Mouse (Mus musculus): Measurements from ENCODE around the gene Evpl.
A peak's percentile ranks its signal among the peaks of the same experiment; 100 is the strongest.
"Not testable (repeated sequence)": the region's sequence is repeated elsewhere in the genome, so short reads cannot be mapped to it uniquely, and the experiment has no call there.

Gene Evpl

GRCm38 (mm10) chr11:116237742-116238395 is at the start of gene Evpl:
Gene Evpl (minus strand): TSS chr11:116238077.
- DNase-seq (ENCODE audit: extremely low spot score, low read depth, low spot score) = no peak

GRCm38 (mm10) chr11:116287351-116287750 is 49.5 kb upstream of the Evpl start:
- DNase-seq (ENCODE audit: extremely low spot score, low read depth, low spot score) = no peak

- DNase-seq (ENCODE audit: extremely low spot score, low read depth, low spot score) = no peak
Observed at GRCm38 (mm10) chr11:116285770-116286191, 47.9 kb upstream of the Evpl start.

GRCm38 (mm10) chr11:116283982-116284381 is 46.1 kb upstream of the Evpl start:
- DNase-seq (ENCODE audit: extremely low spot score, low read depth, low spot score) = no peak

GRCm38 (mm10) chr11:116282912-116283521 is 45.1 kb upstream of the Evpl start:
- no peak for DNase-seq (ENCODE audit: extremely low spot score, low read depth, low spot score)

GRCm38 (mm10) chr11:116282089-116282488 is 44.2 kb upstream of the Evpl start:
- DNase-seq (ENCODE audit: extremely low spot score, low read depth, low spot score) = no peak

- no peak for DNase-seq (ENCODE audit: extremely low spot score, low read depth, low spot score)
Observed at GRCm38 (mm10) chr11:116281671-116282070, 43.8 kb upstream of the Evpl start.

- no peak for DNase-seq (ENCODE audit: extremely low spot score, low read depth, low spot score)
Observed at GRCm38 (mm10) chr11:116280751-116281663, 43.1 kb upstream of the Evpl start, which contains the start of gene Galr2. Gene Galr2 (plus strand): TSS chr11:116280939.

- not testable (repeated sequence) for DNase-seq (ENCODE audit: extremely low spot score, low read depth, low spot score)
Observed at GRCm38 (mm10) chr11:116277184-116277583, 39.3 kb upstream of the Evpl start.

GRCm38 (mm10) chr11:116274045-116274666 is 36.3 kb upstream of the Evpl start, which contains the start of gene Srp68:
Gene Srp68 (minus strand): TSS chr11:116274217.
- peak; percentile 56 for DNase-seq (ENCODE audit: extremely low spot score, low read depth, low spot score)

GRCm38 (mm10) chr11:116273469-116274044 is 35.7 kb upstream of the Evpl start:
- no peak for DNase-seq (ENCODE audit: extremely low spot score, low read depth, low spot score)

GRCm38 (mm10) chr11:116272589-116273468 is 35.0 kb upstream of the Evpl start:
- DNase-seq (ENCODE audit: extremely low spot score, low read depth, low spot score) = no peak

- DNase-seq (ENCODE audit: extremely low spot score, low read depth, low spot score) = no peak
Observed at GRCm38 (mm10) chr11:116269560-116269959, 31.7 kb upstream of the Evpl start.

GRCm38 (mm10) chr11:116268313-116268712 is 30.4 kb upstream of the Evpl start:
- DNase-seq (ENCODE audit: extremely low spot score, low read depth, low spot score) = no peak

- DNase-seq (ENCODE audit: extremely low spot score, low read depth, low spot score) = no peak
Observed at GRCm38 (mm10) chr11:116267637-116268036, 29.8 kb upstream of the Evpl start.

GRCm38 (mm10) chr11:116265850-116266249 is 28.0 kb upstream of the Evpl start:
- DNase-seq (ENCODE audit: extremely low spot score, low read depth, low spot score) = no peak

GRCm38 (mm10) chr11:116265352-116265751 is 27.5 kb upstream of the Evpl start:
- no peak for DNase-seq (ENCODE audit: extremely low spot score, low read depth, low spot score)

- DNase-seq (ENCODE audit: extremely low spot score, low read depth, low spot score) = no peak
Observed at GRCm38 (mm10) chr11:116260259-116260658, 22.4 kb upstream of the Evpl start.

GRCm38 (mm10) chr11:116259461-116259860 is 21.6 kb upstream of the Evpl start:
- DNase-seq (ENCODE audit: extremely low spot score, low read depth, low spot score) = no peak
